In the genomic region with DNA sequence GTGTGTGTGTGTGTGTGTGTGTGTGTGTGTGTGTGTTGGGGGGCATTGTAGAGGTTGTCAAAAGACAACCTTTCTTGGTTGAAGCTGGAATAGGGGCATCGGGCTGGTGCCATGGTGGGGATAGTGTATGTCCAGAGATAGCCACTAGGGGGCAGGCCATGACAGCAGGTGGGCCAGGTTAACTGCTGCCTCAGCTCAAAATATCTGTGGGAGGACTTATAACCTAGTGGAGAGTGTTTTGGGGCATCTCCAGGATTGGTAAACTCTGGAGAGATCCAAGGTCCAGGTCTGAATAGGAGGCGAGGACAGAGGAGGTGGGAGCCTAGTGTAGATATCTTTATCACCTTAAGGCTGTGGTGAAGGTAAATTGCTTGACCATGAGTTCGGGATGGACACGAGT, we compare ENCODE assay signal across 8 mouse cellular contexts.
DNase-seq lines count a peak whose midpoint lies in the region; ATAC-seq and TF ChIP-seq lines count a peak whose summit lies in the region.

No protein-coding gene starts in this region.

- no peak for DNase-seq in Patski (ENCODE audit: low read depth, low spot score)
- DNase-seq in cerebellum, adult 18-20 months, result peak; percentile 34 to 59
- DNase-seq in forelimb bud, embryonic 11.5 days (ENCODE audit: low read depth, low spot score), result peak; percentile 53
- DNase-seq in induced T-regulatory cell, adult 2 months (ENCODE audit: low read depth), result peak; percentile 20
- peak; percentile 66 to 78 for DNase-seq in left cerebral cortex, adult 18-20 months (ENCODE audit: low spot score in 2 of 2)
- peak; percentile 45 for DNase-seq in lung, postnatal 25 days (ENCODE audit: low spot score)
- DNase-seq in right cerebral cortex, postnatal 25 days, result peak; percentile 49
- DNase-seq in T-cell, adult 2 months (ENCODE audit: low spot score), result no peak

- H3K27me3 ChIP-seq in Patski, result no peaks in the 10 kb centered on the region

- no peak for ATAC-seq in Patski

- CTCF ChIA-PET in Patski (lab: Charles Lee), result interaction anchor here (1.0 to 1.9 kb wide), 4 partner anchors 13 to 1539 kb away, joined by 3 to 5 read pairs (median 3); no protein-coding TSS in a partner anchor

- POLR2A ChIA-PET in Patski (lab: Charles Lee), result no interaction called here

- TF ChIP-seq CTCF in Patski (IDR thresholded peaks at IDR 0.05), result peak; percentile 70

- in situ Hi-C loops in Patski (cut with MboI; ENCODE audit: low pct_unique_long_range_greater_than_20kb), result loop anchor here (25.0 kb wide), 2 partner anchors 1058 to 1333 kb away; no protein-coding TSS in a partner anchor

Comparison
In these comparisons a context has a peak if more than half of its experiments do, and no peak if none do; other contexts are left out.
1. DNase-seq: peak in cerebellum, adult 18-20 months (2 of 2), forelimb bud, embryonic 11.5 days (single experiment), induced T-regulatory cell, adult 2 months (single experiment), left cerebral cortex, adult 18-20 months (2 of 2), lung, postnatal 25 days (single experiment) and right cerebral cortex, postnatal 25 days (single experiment); none in Patski (single experiment) and T-cell, adult 2 months (single experiment).